In the genomic region with DNA sequence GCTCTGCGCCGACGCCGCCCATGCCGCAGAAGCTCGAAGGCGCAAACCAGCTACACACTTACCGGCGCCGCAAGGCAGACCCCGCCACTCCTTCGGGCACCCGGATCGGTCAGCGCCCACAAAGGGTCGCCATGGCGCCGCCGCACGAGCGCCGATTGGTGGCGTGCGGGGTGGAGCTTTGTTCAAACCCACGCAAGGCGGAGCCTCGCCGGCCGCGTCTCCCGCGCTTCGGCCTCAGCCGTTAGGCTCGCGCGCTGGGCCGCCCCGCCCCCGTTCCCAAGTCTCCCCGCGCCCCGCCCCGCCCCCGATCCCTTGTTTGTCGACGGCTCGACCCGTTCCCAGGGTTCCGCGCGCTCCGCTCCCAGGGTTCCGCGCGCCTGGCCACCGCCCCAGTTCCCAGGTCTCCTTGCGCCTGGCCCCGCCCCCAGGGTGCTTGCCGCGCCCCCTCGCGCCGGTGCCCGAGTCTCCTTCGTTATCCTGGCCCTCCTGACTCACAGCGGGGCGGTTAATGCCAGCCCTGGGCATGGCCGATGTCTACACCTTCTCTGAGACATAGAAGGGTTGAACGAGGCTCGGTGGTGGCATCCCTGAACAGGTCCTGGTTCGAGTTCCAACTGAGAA, we compare ENCODE assay signal across 1 mouse cellular context.
TF ChIP-seq lines count a peak whose summit lies in the region.

A gene (minus strand): TSS at position 180 of the 621 bp plus-strand sequence.

TF ChIP-seq in CH12.LX, 34 proteins besides CTCF, POLR2A, EP300 and RAD21 (continued from another document):
- TF ChIP-seq SMC3 (IDR thresholded peaks at IDR 0.05; ENCODE audit: low read depth, low read length): no peak; the same call in 1 of the 2 replicates
- TF ChIP-seq ZMIZ1 (IDR thresholded peaks at IDR 0.05; ENCODE audit: low read depth, low read length): peak; percentile 86; the same call in 1 of the 2 replicates
- peak; percentile 58 for TF ChIP-seq NRF1 (IDR thresholded peaks at IDR 0.05; ENCODE audit: low read depth, low read length)
- TF ChIP-seq MAX (IDR thresholded peaks at IDR 0.05; ENCODE audit: low read length): peak; percentile 69; the same call in 1 of the 2 replicates
- TF ChIP-seq POLR2AphosphoS2 (IDR thresholded peaks at IDR 0.05; ENCODE audit: low read depth, low read length): peak; percentile 68
- TF ChIP-seq KAT2A (IDR thresholded peaks at IDR 0.05; ENCODE audit: insufficient replicate concordance, low read length): 0 out of 2 replicates have a peak, but pooled peaks have one; percentile 42
- peak; percentile 54 for TF ChIP-seq SIN3A (IDR thresholded peaks at IDR 0.05; ENCODE audit: low read length)
- TF ChIP-seq RCOR1 (conservative IDR thresholded peaks at IDR 0.05; ENCODE audit: low read depth, low read length): no peak
- TF ChIP-seq ELF1 (IDR thresholded peaks at IDR 0.05; ENCODE audit: low read depth, low read length): peak; percentile 29; the same call in 1 of the 2 replicates
- TF ChIP-seq JUND (conservative IDR thresholded peaks at IDR 0.05; ENCODE audit: low read depth, low read length): no peak
- TF ChIP-seq USF1 (IDR thresholded peaks at IDR 0.05; ENCODE audit: low read depth, low read length): no peak
- TF ChIP-seq PAX5 (IDR thresholded peaks at IDR 0.05; ENCODE audit: low read length): no peak
- peak; percentile 78 for TF ChIP-seq BHLHE40 (IDR thresholded peaks at IDR 0.05; ENCODE audit: low read depth, low read length)
- no peak; the same call in 1 of the 2 replicates for TF ChIP-seq UBTF (IDR thresholded peaks at IDR 0.05; ENCODE audit: low read depth, low read length)
- TF ChIP-seq NELFE (IDR thresholded peaks at IDR 0.05; ENCODE audit: low read depth, low read length): peak; percentile 81
- TF ChIP-seq MAFK (IDR thresholded peaks at IDR 0.05; ENCODE audit: insufficient replicate concordance, low read length): no peak
- no peak for TF ChIP-seq CHD2 (IDR thresholded peaks at IDR 0.05; ENCODE audit: low read length)
- TF ChIP-seq TCF12 (IDR thresholded peaks at IDR 0.05; ENCODE audit: low read depth, low read length): 0 out of 2 replicates have a peak, but pooled peaks have one; percentile 50
- no peak for TF ChIP-seq JUN (IDR thresholded peaks at IDR 0.05; ENCODE audit: insufficient read depth, low read depth, low read length)
- peak; percentile 73 for TF ChIP-seq MXI1 (IDR thresholded peaks at IDR 0.05; ENCODE audit: low read depth, low read length)
- peak; percentile 34; the same call in 1 of the 2 replicates for TF ChIP-seq MYC (IDR thresholded peaks at IDR 0.05; ENCODE audit: low read depth, low read length)
- no peak for TF ChIP-seq GABPA (IDR thresholded peaks at IDR 0.05; ENCODE audit: insufficient replicate concordance, low read depth, low read length)
- no peak for TF ChIP-seq ZC3H11A (IDR thresholded peaks at IDR 0.05; ENCODE audit: low read depth, low read length)
- TF ChIP-seq HCFC1 (IDR thresholded peaks at IDR 0.05; ENCODE audit: low read depth, low read length): peak; percentile 81
- TF ChIP-seq ZKSCAN1 (IDR thresholded peaks at IDR 0.05; ENCODE audit: borderline replicate concordance, low read depth, low read length): no peak
- no peak for TF ChIP-seq MAZ (IDR thresholded peaks at IDR 0.05; ENCODE audit: low read depth, low read length)
- TF ChIP-seq E2F4 (IDR thresholded peaks at IDR 0.05; ENCODE audit: insufficient replicate concordance, low read depth, low read length): no peak; the same call in 1 of the 2 replicates
- no peak for TF ChIP-seq IRF4 (IDR thresholded peaks at IDR 0.05; ENCODE audit: low read depth, low read length)
- no peak for TF ChIP-seq ETS1 (conservative IDR thresholded peaks at IDR 0.05; ENCODE audit: low read depth, low read length)
TF ChIP-seq in CH12.LX: peak in this region for 13.
